Mouse (Mus musculus) forebrain, embryonic 16.5 days (tissue): ENCODE measurements around the gene Nfic. TPM values are rescaled to one million over a fixed set of nuclear protein-coding genes. Genes with fewer than 3 reads are reported as not detected.

Experiments
- ATAC-seq: fragments of 200-750 bp; cut with Nextera tagmentation; 2 replicates; pipeline ENCODE4 v1.8.0; 2017; ENCODE audit warnings: mild to moderate bottlenecking, moderate library complexity
- H3K27ac ChIP-seq: fragments of 300-500 bp; sonication (generic); 2 replicates; pipeline ENCODE4 v1.5.1; 2014; ENCODE audit warnings: low read length, control low read depth
- H3K27me3 ChIP-seq: fragments of 300-500 bp; sonication (generic); replicated peaks from 2 replicates; pipeline ENCODE4 v1.6.1; 2014; ENCODE audit warnings: low read length; ENCODE audit not compliant: control insufficient read depth, insufficient read depth
- H3K36me3 ChIP-seq: fragments of 300-500 bp; sonication (generic); 2 replicates; pipeline ENCODE4 v1.6.1; 2014; ENCODE audit not compliant: control insufficient read depth, insufficient read depth
- H3K4me1 ChIP-seq: fragments of 300-500 bp; sonication (generic); replicated peaks from 2 replicates; pipeline ENCODE4 v1.6.1; 2014; ENCODE audit warnings: low read length; ENCODE audit not compliant: control insufficient read depth, insufficient read depth
- H3K4me2 ChIP-seq: fragments of 300-500 bp; sonication (generic); 2 replicates; pipeline ENCODE4 v1.6.1; 2014; ENCODE audit warnings: mild to moderate bottlenecking, low read length, control low read depth
- H3K4me3 ChIP-seq: fragments of 300-500 bp; sonication (generic); replicated peaks from 2 replicates; pipeline ENCODE4 v1.5.1; 2014; ENCODE audit warnings: mild to moderate bottlenecking, low read length, control low read depth
- H3K9ac ChIP-seq: fragments of 300-500 bp; sonication (generic); replicated peaks from 2 replicates; pipeline ENCODE4 v1.6.1; 2014; ENCODE audit warnings: low read depth, low read length, control low read depth
- H3K9me3 ChIP-seq: fragments of 300-500 bp; sonication (generic); 2 replicates; pipeline ENCODE4 v1.6.1; 2016; ENCODE audit warnings: low read length; ENCODE audit not compliant: control insufficient read depth
- WGBS: fragments of 180-500 bp; shearing (Covaris S2); extraction: QIAGEN DNeasy Blood & Tissue Kit; methylation state at CpG from one replicate; pipeline ENCODE4 v1.1.7; 2014; 5-methylcytosine and 5-hydroxymethylcytosine counted together
- polyA plus RNA-seq: library from polyadenylated mRNA; unstranded; fragments of >200 nt; fragmentation: Nextera tagmentation; extraction: Ambion mirVana; gene quantifications from 2 replicates; pipeline ENCODE4 v1.2.1, GENCODE M21; 2015

Nfic gene
- polyA plus RNA-seq, 1 experiment from 2014 or later = 25.4 TPM

GRCm38 (mm10) chr10:81366477-81367206 lies 88.8 kb downstream of the Nfic start:
- Histone ChIP-seq H3K4me2 (no peak overlapping the region), H3K36me3 (peaks cover 31% of the 10 kb centered on the region), H3K9ac (no peak overlapping the region), H3K27me3 (peaks cover 12% of the 10 kb centered on the region), H3K9me3 (no peaks in the 10 kb centered on the region), H3K4me1 (peaks cover 16% of the 10 kb centered on the region), H3K4me3 (no peak overlapping the region), H3K27ac (no peak overlapping the region)
- WGBS = 87% methylated on average over 6 of the region's 6 CpGs
- ATAC-seq = 0 out of 2 replicates have a peak, but pooled peaks have one; percentile 2

DNA sequence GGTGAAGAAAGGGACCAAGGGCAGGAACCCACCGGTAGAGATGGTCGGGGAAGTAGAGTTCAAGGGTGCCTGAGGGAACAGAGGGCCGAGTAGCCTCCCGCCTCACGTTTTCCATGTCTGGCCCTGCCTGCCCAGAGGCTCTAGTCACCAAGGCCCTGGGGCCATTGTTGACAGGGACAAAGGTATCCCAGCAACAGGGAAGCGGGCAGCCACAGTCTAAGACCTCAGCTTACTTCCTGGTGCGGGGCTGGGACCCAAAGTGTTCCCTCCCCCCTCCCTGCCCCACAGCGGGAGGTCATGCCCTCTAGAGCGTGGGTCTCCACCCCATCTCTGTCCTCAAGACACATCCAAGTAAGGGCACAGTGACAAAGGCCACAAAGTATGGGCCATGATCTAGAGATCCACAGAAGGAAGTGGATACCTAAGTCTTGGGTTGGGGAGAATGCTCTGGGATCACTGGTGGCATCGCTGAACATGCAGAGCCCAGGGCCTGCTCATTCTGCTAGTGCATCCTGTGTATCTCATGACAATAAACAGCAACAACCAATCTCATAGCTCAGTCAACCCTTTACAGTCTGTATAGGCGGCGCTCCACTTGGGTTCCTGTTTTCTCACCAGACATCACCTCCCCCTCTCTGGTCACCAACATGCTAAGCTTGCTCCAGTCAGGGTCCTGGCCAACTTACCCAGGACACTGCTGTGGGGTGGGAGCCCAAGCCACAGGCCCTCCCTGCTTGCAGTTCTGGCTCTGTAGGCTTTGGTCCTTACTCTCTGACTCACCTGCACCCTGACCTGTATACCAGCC lies 89.6 kb downstream of the Nfic start, which contains the start of gene 4930404N11Rik:
Gene 4930404N11Rik, minus strand, starts transcription at position 145 of the 805 bp plus-strand sequence.
- Histone ChIP-seq H3K4me1 (peaks cover 16% of the 10 kb centered on the region), H3K36me3 (peaks cover 26% of the 10 kb centered on the region), H3K9me3 (no peaks in the 10 kb centered on the region), H3K4me2 (peak within 1 kb of the TSS; percentile 49; the same call in 1 of the 2 replicates), H3K27ac (no peak within 1 kb of the TSS), H3K27me3 (peaks cover 12% of the 10 kb centered on the region), H3K9ac (no peak within 1 kb of the TSS), H3K4me3 (no peak within 1 kb of the TSS)
- 18% methylated on average over 12 of the region's 12 CpGs for WGBS
- peak; percentile 6; the same call in 1 of the 2 replicates for ATAC-seq

DNA sequence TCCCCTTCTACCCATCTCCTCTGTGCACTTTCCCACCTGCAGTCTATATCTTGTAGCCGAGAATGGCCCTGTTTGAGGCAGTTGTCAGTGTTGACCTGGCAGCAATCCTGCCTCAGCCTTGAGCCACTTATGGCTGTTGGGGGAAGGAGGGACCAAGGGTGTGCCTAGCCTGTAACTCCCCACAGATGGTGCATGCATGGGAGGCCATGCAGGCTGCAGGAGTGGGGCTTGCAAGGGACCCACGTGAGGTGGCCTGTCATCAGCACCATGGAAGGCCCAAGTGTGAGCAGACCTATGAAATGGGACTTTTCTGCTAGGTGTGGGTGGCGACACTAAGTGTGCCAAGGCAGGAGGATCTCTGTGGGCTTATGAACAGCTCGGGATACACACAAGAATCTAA lies 90.4 kb downstream of the Nfic start:
- Histone ChIP-seq H3K4me2 (no peak overlapping the region), H3K4me1 (peaks cover 16% of the 10 kb centered on the region), H3K36me3 (peaks cover 26% of the 10 kb centered on the region), H3K9me3 (no peaks in the 10 kb centered on the region), H3K9ac (no peak overlapping the region), H3K27me3 (peaks cover 12% of the 10 kb centered on the region), H3K4me3 (no peak overlapping the region), H3K27ac (no peak overlapping the region)
- 30% methylated on average over 4 of the region's 4 CpGs for WGBS
- ATAC-seq = 0 out of 2 replicates have a peak, but pooled peaks have one; percentile 10

DNA sequence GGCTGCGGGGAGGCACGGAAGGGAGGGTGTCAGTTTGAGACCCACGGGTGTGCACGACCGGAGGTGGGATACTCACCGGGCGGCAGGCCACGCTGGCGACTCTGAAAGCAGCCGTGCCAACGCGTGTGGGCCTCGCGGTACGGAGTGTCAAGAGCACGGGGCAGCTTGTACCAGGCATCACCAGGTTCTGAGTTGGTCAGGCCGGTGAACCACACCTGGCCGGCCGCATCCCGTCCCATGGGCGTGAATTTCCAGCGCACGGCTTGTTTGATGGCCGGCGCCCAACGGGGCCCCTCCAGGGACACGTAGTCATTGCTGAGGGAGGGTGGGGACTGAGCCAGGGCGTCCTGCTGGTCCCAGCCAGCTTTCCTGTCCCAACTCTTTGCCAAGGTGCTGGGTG lies 90.8 kb downstream of the Nfic start:
- H3K27me3 ChIP-seq = peaks cover 12% of the 10 kb centered on the region
- peak overlapping the region; percentile 49 for H3K4me2 ChIP-seq
- no peak overlapping the region for H3K27ac ChIP-seq
- 7% methylated on average over 28 of the region's 28 CpGs for WGBS
- H3K9ac ChIP-seq = peak overlapping the region; percentile 24
- H3K4me1 ChIP-seq = peaks cover 16% of the 10 kb centered on the region
- H3K36me3 ChIP-seq = peaks cover 25% of the 10 kb centered on the region
- peak overlapping the region; percentile 24 for H3K4me3 ChIP-seq
- no peaks in the 10 kb centered on the region for H3K9me3 ChIP-seq
- ATAC-seq = peak; percentile 11; the same call in 1 of the 2 replicates

DNA sequence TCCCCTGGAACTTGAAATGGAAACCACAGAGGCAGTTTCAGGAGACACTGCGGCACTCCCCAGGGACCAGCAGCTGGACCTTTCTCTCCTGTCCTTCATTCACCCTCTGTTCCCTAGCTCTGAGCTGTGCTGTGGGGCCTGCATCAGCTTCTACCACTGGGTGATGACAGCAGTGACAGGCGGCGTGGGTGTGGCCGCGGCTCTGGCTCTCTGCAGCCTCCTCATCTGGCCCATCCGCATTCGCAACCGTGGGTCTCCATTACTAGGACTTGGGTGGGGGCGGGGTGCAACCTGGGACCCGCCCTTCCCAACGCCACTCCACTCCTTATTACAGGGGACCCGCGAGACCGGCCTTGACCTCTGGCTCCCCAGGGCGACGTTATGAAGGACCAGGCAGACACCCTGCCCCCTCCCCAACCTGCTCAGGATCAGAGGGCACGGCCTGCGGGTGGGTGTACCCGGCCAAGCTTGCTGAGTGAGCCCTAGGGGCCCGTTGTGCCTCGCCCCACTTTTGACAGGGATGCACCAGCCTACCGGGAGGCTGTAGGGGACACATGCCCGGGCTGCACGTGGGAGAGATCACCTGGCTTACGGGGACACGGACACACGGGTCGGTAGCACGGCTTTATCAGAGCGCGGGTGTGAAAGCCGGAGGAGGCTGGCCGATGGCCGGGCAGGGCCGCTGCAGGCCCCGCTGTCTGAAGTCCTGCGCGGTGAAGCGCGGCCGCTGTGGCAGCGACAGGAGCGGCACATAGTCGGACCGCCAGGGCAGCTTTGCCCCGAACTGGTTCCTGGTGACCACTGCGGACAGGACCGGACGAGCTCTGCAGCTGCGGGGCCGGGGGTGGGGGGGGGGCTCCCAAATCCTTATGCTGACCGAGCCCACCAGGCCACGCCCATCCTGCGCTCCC lies 91.7 kb downstream of the Nfic start:
- WGBS = 13% methylated on average over 53 of the region's 54 CpGs
- Histone ChIP-seq H3K4me1 (peaks cover 18% of the 10 kb centered on the region), H3K27ac (no peak overlapping the region), H3K4me3 (peak overlapping the region; percentile 24), H3K9ac (peak overlapping the region; percentile 24; the same call in 1 of the 2 replicates), H3K4me2 (peak overlapping the region; percentile 49), H3K36me3 (peaks cover 15% of the 10 kb centered on the region), H3K27me3 (peaks cover 12% of the 10 kb centered on the region), H3K9me3 (no peaks in the 10 kb centered on the region)
- ATAC-seq = no peak

- no peak overlapping the region for H3K4me3 ChIP-seq
- no peak overlapping the region for H3K9ac ChIP-seq
These were observed 93.0 kb downstream of the Nfic start for GRCm38 (mm10) chr10:81362336-81362949.

DNA sequence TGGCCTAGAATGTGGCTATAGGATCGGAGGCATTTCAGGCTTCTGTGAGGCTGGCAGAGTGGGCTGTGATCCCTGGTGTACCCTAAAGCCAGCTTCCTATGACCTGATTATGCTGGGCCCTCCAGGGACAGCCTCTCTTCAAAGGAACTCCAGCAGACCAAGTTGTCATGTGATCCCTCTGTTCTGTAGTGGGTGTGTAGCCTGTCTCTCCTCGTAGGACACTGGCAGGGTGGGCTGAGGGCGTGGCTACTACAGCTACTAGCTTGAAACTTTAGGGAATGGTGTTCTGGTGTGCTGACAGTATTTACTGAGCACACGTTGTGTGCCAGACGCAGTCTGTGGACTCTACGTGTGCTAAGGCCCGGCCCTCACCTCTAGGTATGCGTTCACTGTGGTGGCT lies 94.7 kb downstream of the Nfic start:
- no peak overlapping the region for H3K9ac ChIP-seq
- H3K9me3 ChIP-seq = no peaks in the 10 kb centered on the region
- H3K27ac ChIP-seq = no peak overlapping the region
- peaks cover 15% of the 10 kb centered on the region for H3K27me3 ChIP-seq
- H3K4me3 ChIP-seq = no peak overlapping the region
- 74% methylated on average over 8 of the region's 8 CpGs for WGBS
- peaks cover 32% of the 10 kb centered on the region for H3K4me1 ChIP-seq
- H3K4me2 ChIP-seq = no peak overlapping the region
- no peaks in the 10 kb centered on the region for H3K36me3 ChIP-seq
- no peak for ATAC-seq

More at GRCm38 (mm10) chr10:81362336-81362949, 93.0 kb downstream of the Nfic start:
- 78% methylated on average over 12 of the region's 12 CpGs for WGBS
- peaks cover 28% of the 10 kb centered on the region for H3K4me1 ChIP-seq
- H3K36me3 ChIP-seq = peaks cover 7% of the 10 kb centered on the region
- H3K4me2 ChIP-seq = no peak overlapping the region
- ATAC-seq = no peak
- H3K9me3 ChIP-seq = no peaks in the 10 kb centered on the region
- peaks cover 12% of the 10 kb centered on the region for H3K27me3 ChIP-seq
- no peak overlapping the region for H3K27ac ChIP-seq

DNA sequence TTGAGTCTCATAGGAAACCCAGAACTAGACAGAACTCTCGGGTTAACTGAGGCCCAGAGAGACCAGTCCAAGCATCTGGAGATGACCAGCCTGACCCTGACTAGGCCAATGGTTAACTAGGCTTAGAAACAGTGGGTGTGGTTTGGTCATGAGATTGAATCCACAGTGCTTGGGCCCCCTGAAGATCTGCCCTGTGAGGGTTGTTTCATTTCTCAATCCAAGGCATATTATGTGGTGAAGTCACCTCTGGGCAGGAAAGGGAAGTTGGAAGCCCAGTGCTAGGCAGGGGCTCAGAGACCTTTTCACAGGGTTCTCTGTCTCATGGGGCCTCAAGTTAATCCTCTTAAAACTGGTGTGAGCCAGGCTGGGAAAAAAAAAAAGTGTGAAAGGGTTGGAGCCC lies 96.6 kb downstream of the Nfic start:
- Histone ChIP-seq H3K9me3 (no peaks in the 10 kb centered on the region), H3K4me2 (no peak overlapping the region; the same call in 1 of the 2 replicates), H3K36me3 (no peaks in the 10 kb centered on the region), H3K4me3 (no peak overlapping the region), H3K9ac (no peak overlapping the region), H3K27ac (no peak overlapping the region), H3K4me1 (peaks cover 22% of the 10 kb centered on the region), H3K27me3 (peaks cover 8% of the 10 kb centered on the region)
- no peak for ATAC-seq
- WGBS = 70% methylated on average over 1 of the region's 1 CpGs
